Mouse (Mus musculus) erythroid progenitor cell, adult 5-6 weeks (primary cell): ENCODE data around the gene Baz2b. TPM values are rescaled to one million over a fixed set of nuclear protein-coding genes. Genes with fewer than 3 reads are reported as not detected.

ENCODE experiments used
- ATAC-seq: replicated peaks from 2 replicates; pipeline ENCODE4 v1.8.0; 2016; ENCODE audit warnings: moderate number of reproducible peaks, mild to moderate bottlenecking, moderate TSS enrichment, inconsistent platforms; ENCODE audit not compliant: poor library complexity, low FRiP score, severe bottlenecking
- total RNA-seq, 2 experiments: library from RNA; stranded (forward) in 1 of 2; stranded (reverse) in 1 of 2; fragments of 150-400 nt in 1 of 2; fragments of 186-747, 209-891 nt in 1 of 2; gene quantifications; 2 replicates each; pipeline versions ENCODE4 v1.2.3 to v1.2.4; 2015 to 2017; ENCODE audit warnings: low replicate concordance in 2 of 2

Baz2b gene
- total RNA-seq, 2 experiments from 2014 or later = 80.9 to 104 TPM

- no peak for ATAC-seq
Measured at GRCm38 (mm10) chr2:60065415-60065814, 144.2 kb downstream of the Baz2b start.

GRCm38 (mm10) chr2:60060185-60060775, 149.4 kb downstream of the Baz2b start:
- ATAC-seq = no peak

- ATAC-seq = peak; percentile 86
Measured at GRCm38 (mm10) chr2:60059300-60059699, 150.3 kb downstream of the Baz2b start.

GRCm38 (mm10) chr2:60056043-60056442, 153.6 kb downstream of the Baz2b start:
- no peak for ATAC-seq

- ATAC-seq = no peak
Measured at GRCm38 (mm10) chr2:60054808-60055535, 154.7 kb downstream of the Baz2b start.

- no peak for ATAC-seq
Measured at GRCm38 (mm10) chr2:60053222-60054010, 156.2 kb downstream of the Baz2b start.

- no peak for ATAC-seq
Measured at GRCm38 (mm10) chr2:60050667-60051460, 158.8 kb downstream of the Baz2b start.

- no peak for ATAC-seq
Measured at GRCm38 (mm10) chr2:60049889-60050288, 159.8 kb downstream of the Baz2b start.

- ATAC-seq = no peak
Measured at GRCm38 (mm10) chr2:60049351-60049750, 160.3 kb downstream of the Baz2b start.

GRCm38 (mm10) chr2:60045995-60046394, 163.6 kb downstream of the Baz2b start:
- no peak for ATAC-seq

GRCm38 (mm10) chr2:60044988-60045387, 164.7 kb downstream of the Baz2b start:
- no peak for ATAC-seq

- no peak for ATAC-seq
Measured at GRCm38 (mm10) chr2:60044540-60044939, 165.1 kb downstream of the Baz2b start.

GRCm38 (mm10) chr2:60042699-60043098, 166.9 kb downstream of the Baz2b start:
- no peak for ATAC-seq

- ATAC-seq = no peak
Measured at GRCm38 (mm10) chr2:60041485-60042274, 168.0 kb downstream of the Baz2b start.

GRCm38 (mm10) chr2:60040162-60040561, 169.5 kb downstream of the Baz2b start:
- no peak for ATAC-seq

- peak; percentile 62 for ATAC-seq
Measured at GRCm38 (mm10) chr2:60037011-60037551, 172.6 kb downstream of the Baz2b start.

- ATAC-seq = no peak
Measured at GRCm38 (mm10) chr2:60036361-60036760, 173.3 kb downstream of the Baz2b start.

GRCm38 (mm10) chr2:60030991-60031390, 178.6 kb downstream of the Baz2b start:
- no peak for ATAC-seq

GRCm38 (mm10) chr2:60029020-60029419, 180.6 kb downstream of the Baz2b start:
- ATAC-seq = no peak
